Comparison of ENCODE assay signal across 7 mouse cellular contexts in genomic region chr2:5950766-5951595, GRCm38 (mm10). TPM values are rescaled to one million over a fixed set of nuclear protein-coding genes. Genes with fewer than 3 reads are reported as not detected.
DNase-seq lines count a peak whose midpoint lies in the region; ATAC-seq lines count a peak whose summit lies in the region.

Gene Upf2, plus strand, starts transcription at chr2:5951469.

- H3K4me1 ChIP-seq in intestine, embryonic 15.5 days (replicated peaks) = no peaks in the 10 kb centered on the region
- H3K4me1 ChIP-seq in midbrain, embryonic 10.5 days = peaks cover 19% of the 10 kb centered on the region

- peak; percentile 94 for DNase-seq in adrenal gland, adult 2 months
- DNase-seq in embryo, embryonic 11.5 days (ENCODE audit: low read depth, low spot score) = peak; percentile 95
- DNase-seq in gastrocnemius, postnatal 36 days = peak; percentile 88 to 94
- DNase-seq in left cerebral cortex, postnatal 25 days (ENCODE audit: low spot score in 2 of 2) = peak; percentile 92 to 96
- DNase-seq in midbrain, embryonic 10.5 days (ENCODE audit: low spot score) = peak; percentile 93
- DNase-seq in right cerebral cortex, postnatal 4 days = peak; percentile 99

- H3K27me3 ChIP-seq in intestine, embryonic 15.5 days (replicated peaks) = no peaks in the 10 kb centered on the region
- no peaks in the 10 kb centered on the region for H3K27me3 ChIP-seq in midbrain, embryonic 10.5 days (ENCODE audit: low read depth, poor library complexity, severe bottlenecking)

- H3K9me3 ChIP-seq in intestine, embryonic 15.5 days = no peaks in the 10 kb centered on the region
- no peaks in the 10 kb centered on the region for H3K9me3 ChIP-seq in midbrain, embryonic 10.5 days (replicated peaks)

- peak within 1 kb of the TSS; percentile 93 for H3K9ac ChIP-seq in intestine, embryonic 15.5 days

- H3K4me3 ChIP-seq in intestine, embryonic 15.5 days (replicated peaks) = peak within 1 kb of the TSS; percentile 94
- peak within 1 kb of the TSS; percentile 74 for H3K4me3 ChIP-seq in midbrain, embryonic 10.5 days

- intact Hi-C loops in gastrocnemius, postnatal 36 days (cut with DNase I) = no loop called here
- intact Hi-C loops in left cerebral cortex, postnatal 25 days (cut with DNase I) = loop anchor here (2.0 kb wide), 1 partner anchor 56 kb away; the partner anchor contains the start of gene Sec61a2

- peak within 1 kb of the TSS; percentile 89 for H3K27ac ChIP-seq in intestine, embryonic 15.5 days
- H3K27ac ChIP-seq in midbrain, embryonic 10.5 days (replicated peaks) = peak within 1 kb of the TSS; percentile 95

- H3K36me3 ChIP-seq in intestine, embryonic 15.5 days = no peaks in the 10 kb centered on the region
- 0 out of 2 replicates have a peak, but pooled peaks cover 3% of the 10 kb centered on the region for H3K36me3 ChIP-seq in midbrain, embryonic 10.5 days

- WGBS in intestine, embryonic 15.5 days = under 1% methylated on average over 49 of the region's 54 CpGs
- under 1% methylated on average over 47 of the region's 54 CpGs for WGBS in midbrain, embryonic 10.5 days

- peak; percentile 96 for ATAC-seq in intestine, embryonic 15.5 days

- H3K4me2 ChIP-seq in intestine, embryonic 15.5 days (replicated peaks) = peak within 1 kb of the TSS; percentile 67

RNA-seq across cellular contexts. Expression of gene Upf2, which starts in this region (rescaled TPM):
- total RNA-seq in adrenal gland, adult 2 months (2021) = 10 to 100 TPM; 19.5 to 27.4 TPM
- polyA plus RNA-seq in adrenal gland, adult 2 months (2012; rRNA removed) = 0.52 and 0.63 TPM in 2 replicates
- 10 to 100 TPM; 18.1 to 19.7 TPM for total RNA-seq in gastrocnemius, postnatal 36 days (2021)
- 8.4 and 9.1 TPM in 2 replicates for polyA plus RNA-seq in intestine, embryonic 15.5 days (2015; fragmentation: Nextera tagmentation; extraction: Ambion mirVana)
- 10 to 100 TPM; 32.2 to 38.0 TPM for total RNA-seq in left cerebral cortex, postnatal 25 days (2021)
- polyA plus RNA-seq in midbrain, embryonic 10.5 days (2016; fragmentation: Nextera tagmentation; extraction: Ambion mirVana) = 10.3 TPM in 2 replicates

Comparison
In these comparisons a context has a peak if more than half of its experiments do, and no peak if none do; other contexts are left out.
1. Peak in every context shown above with its lines: DNase-seq, ATAC-seq, H3K4me3 ChIP-seq and H3K27ac ChIP-seq.